Mouse (Mus musculus): ENCODE data around the gene Slc25a51.

DNA sequence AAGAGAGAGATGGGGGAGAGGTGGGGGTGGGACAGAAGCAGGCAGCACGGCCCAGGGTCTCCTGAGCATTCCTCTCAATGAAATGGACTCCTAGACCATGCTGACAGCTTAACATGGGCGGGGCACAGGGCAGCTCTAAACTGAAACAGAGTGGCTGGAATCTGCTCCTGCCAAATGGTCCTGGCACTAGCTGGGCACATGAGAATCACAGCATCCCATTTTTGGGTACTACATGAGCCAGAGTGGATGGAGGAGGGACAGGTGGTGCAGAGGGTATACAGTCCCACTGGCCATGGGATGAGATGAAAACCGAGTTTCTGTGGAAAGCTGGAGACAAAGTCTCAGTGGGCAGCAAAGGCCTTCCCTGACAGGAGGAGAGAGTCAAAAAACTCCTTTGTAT lies 36.7 kb upstream of the Slc25a51 start:
- TF ChIP-seq GATA1 (IDR thresholded peaks at IDR 0.05; ENCODE audit: low read length): no peak
- TF ChIP-seq TAL1 (IDR thresholded peaks at IDR 0.05; ENCODE audit: low read length): no peak
